Mouse (Mus musculus) testis, adult 2 months (tissue): Measurements from ENCODE around the gene Atg10. TPM values are rescaled to one million over a fixed set of nuclear protein-coding genes. Genes with fewer than 3 reads are reported as not detected.

ENCODE experiments used
- H3K27ac ChIP-seq: fragments of 200-500 bp; 2 replicates; pipeline ENCODE4 v1.5.1; 2012; ENCODE audit warnings: low read depth, low read length; ENCODE audit not compliant: control insufficient read depth, insufficient read depth
- H3K27me3 ChIP-seq: fragments of 200-500 bp; 2 replicates; pipeline ENCODE4 v1.6.1; 2012; ENCODE audit warnings: mild to moderate bottlenecking, low read length, moderate library complexity; ENCODE audit not compliant: control insufficient read depth, insufficient read depth
- H3K36me3 ChIP-seq: fragments of 200-500 bp; 2 replicates; pipeline ENCODE4 v1.6.1; 2012; ENCODE audit warnings: mild to moderate bottlenecking, low read length; ENCODE audit not compliant: control insufficient read depth, insufficient read depth
- H3K4me1 ChIP-seq: fragments of 200-500 bp; 2 replicates; pipeline ENCODE4 v1.6.1; 2012; ENCODE audit warnings: low read length; ENCODE audit not compliant: control insufficient read depth, insufficient read depth
- H3K4me3 ChIP-seq: fragments of 200-500 bp; 2 replicates; pipeline ENCODE4 v1.5.1; 2012; ENCODE audit warnings: low read depth, mild to moderate bottlenecking, low read length, moderate library complexity, mixed read lengths; ENCODE audit not compliant: control insufficient read depth
- CTCF ChIP-seq: fragments of 200-500 bp; IDR thresholded peaks from 2 replicates; pipeline ENCODE4 v1.5.1; 2012; ENCODE audit warnings: low read depth, mild to moderate bottlenecking, inconsistent platforms, low read length, moderate library complexity; ENCODE audit not compliant: control insufficient read depth, insufficient read depth, insufficient replicate concordance
- POLR2A ChIP-seq: fragments of 200-500 bp; IDR thresholded peaks from 2 replicates; pipeline ENCODE4 v1.6.1; 2012; ENCODE audit warnings: low read depth, mild to moderate bottlenecking, inconsistent platforms, low read length, moderate library complexity; ENCODE audit not compliant: control insufficient read depth
- polyA plus RNA-seq: library from polyadenylated mRNA; depleted of rRNA; stranded (reverse); fragments of >200 nt; gene quantifications from 2 replicates; pipeline ENCODE4 v1.2.3, GENCODE M21; 2012

Atg10 gene
- polyA plus RNA-seq, 1 experiment = 1.1 TPM

DNA sequence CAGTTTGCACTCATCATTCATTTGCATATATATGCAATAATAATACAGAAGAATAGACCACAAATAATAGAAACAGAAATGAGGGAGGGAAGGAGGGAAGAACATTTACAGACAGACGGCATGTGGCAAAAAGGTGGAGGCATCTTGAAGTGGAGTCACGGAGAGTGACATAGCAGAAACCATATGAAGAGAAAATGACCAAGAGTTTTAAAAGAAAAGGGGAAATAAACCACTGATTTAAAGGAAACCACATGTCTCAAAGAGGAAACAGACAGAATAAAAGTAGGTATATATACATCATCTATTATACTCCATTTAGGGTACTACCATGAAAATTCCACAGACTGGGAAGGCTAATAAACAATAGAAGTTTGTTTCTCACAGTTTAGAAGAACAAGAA, 239.7 kb downstream of the Atg10 start:
- no peaks in the 10 kb centered on the region for H3K36me3 ChIP-seq
- no peak overlapping the region for H3K27ac ChIP-seq
- H3K4me3 ChIP-seq = no peak overlapping the region
- TF ChIP-seq POLR2A (no peak), CTCF (no peak)
- H3K27me3 ChIP-seq = no peaks in the 10 kb centered on the region
- no peaks in the 10 kb centered on the region for H3K4me1 ChIP-seq

GRCm38 (mm10) chr13:90981798-90982197, 242.0 kb downstream of the Atg10 start:
- H3K27ac ChIP-seq = no peak overlapping the region
- TF ChIP-seq POLR2A (no peak), CTCF (no peak)
- no peaks in the 10 kb centered on the region for H3K4me1 ChIP-seq
- no peak overlapping the region for H3K4me3 ChIP-seq
- H3K36me3 ChIP-seq = no peaks in the 10 kb centered on the region
- no peaks in the 10 kb centered on the region for H3K27me3 ChIP-seq

DNA sequence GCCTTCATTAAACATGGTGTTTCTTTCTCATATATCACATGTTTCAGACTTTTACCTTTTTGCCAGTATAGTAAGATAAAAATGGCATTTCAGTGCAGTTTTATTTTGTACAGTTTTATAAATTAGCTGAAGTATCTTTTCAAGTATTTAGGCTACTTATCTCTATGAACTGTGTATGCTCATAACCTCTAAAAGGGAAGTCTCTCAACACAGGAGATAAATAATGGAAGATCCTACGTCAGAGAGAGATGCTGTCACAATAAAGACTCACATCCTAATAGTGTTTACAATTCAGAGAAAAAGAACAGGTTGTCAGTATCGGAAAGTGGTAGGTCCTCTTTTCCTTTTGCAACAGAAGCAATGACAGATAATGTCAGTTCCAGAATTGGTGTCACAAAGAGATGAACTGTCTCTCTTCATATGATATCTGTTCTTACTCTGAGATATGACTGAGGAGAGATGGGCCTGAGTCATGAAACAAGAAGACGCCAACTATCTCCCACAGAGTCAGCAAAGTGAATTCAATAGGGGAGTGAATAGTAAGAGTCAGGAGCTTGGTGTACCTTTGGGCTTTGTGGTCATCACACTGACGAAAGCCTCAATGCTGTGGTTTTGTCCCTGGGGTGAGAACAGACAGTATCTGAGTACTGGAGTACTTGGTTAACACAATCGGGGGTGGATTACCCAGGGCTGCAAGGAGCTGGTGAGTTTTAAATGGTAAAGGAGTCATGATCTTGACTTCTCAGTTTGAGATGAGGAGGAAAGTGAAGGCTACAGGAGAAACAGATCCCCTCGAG, 242.7 kb downstream of the Atg10 start:
- Histone ChIP-seq H3K4me1 (no peaks in the 10 kb centered on the region), H3K27me3 (no peaks in the 10 kb centered on the region), H3K27ac (no peak overlapping the region), H3K36me3 (no peaks in the 10 kb centered on the region), H3K4me3 (no peak overlapping the region)
- TF ChIP-seq CTCF (no peak), POLR2A (no peak)

GRCm38 (mm10) chr13:90977057-90977456, 246.7 kb downstream of the Atg10 start:
- TF ChIP-seq POLR2A (no peak), CTCF (no peak)
- no peak overlapping the region for H3K4me3 ChIP-seq

GRCm38 (mm10) chr13:90973409-90973808, 250.4 kb downstream of the Atg10 start:
- Histone ChIP-seq H3K4me1 (no peaks in the 10 kb centered on the region), H3K36me3 (no peaks in the 10 kb centered on the region), H3K27ac (no peak overlapping the region), H3K4me3 (no peak overlapping the region), H3K27me3 (no peaks in the 10 kb centered on the region)
- TF ChIP-seq CTCF (no peak), POLR2A (no peak)

More at GRCm38 (mm10) chr13:90977057-90977456, 246.7 kb downstream of the Atg10 start:
- Histone ChIP-seq H3K36me3 (no peaks in the 10 kb centered on the region), H3K27me3 (no peaks in the 10 kb centered on the region), H3K27ac (no peak overlapping the region), H3K4me1 (no peaks in the 10 kb centered on the region)

DNA sequence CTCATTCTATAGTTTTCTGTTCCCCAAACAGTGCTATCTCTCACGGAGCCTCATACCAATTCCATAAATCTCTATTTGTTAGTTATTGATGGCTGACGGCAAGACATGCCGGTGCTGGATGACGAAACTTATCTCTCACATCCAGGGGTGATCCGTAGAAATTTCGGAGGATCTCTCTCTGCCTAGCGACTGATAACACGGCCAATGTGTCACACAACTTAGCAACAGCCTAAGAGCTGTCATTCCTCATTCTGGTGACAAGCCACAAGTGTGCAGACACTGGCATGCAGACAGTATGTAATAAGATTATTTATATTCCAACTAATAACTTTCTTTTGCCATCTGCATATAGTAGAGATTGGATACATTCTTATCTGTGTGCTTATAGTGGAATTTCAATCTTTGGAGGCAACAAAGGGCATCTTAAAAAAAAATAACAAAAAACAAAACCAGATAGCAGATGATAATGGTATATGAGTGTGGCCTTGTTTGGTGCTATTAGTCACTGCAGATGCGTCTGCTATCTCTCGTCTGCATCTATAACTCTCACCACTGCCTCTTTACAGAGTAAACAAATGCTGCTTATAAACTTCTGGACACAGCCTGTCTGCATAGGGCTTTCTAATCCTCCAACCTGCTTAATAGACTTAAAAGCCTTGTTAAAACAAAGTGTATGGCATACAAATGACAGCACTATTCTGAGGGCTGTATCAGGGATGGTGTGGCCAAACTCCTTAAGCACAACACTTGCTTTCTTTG, 253.3 kb downstream of the Atg10 start:
- no peaks in the 10 kb centered on the region for H3K4me1 ChIP-seq
- no peak for TF ChIP-seq CTCF
- TF ChIP-seq POLR2A = no peak
- H3K27ac ChIP-seq = no peak overlapping the region
- H3K27me3 ChIP-seq = no peaks in the 10 kb centered on the region
- no peaks in the 10 kb centered on the region for H3K36me3 ChIP-seq
- H3K4me3 ChIP-seq = no peak overlapping the region

DNA sequence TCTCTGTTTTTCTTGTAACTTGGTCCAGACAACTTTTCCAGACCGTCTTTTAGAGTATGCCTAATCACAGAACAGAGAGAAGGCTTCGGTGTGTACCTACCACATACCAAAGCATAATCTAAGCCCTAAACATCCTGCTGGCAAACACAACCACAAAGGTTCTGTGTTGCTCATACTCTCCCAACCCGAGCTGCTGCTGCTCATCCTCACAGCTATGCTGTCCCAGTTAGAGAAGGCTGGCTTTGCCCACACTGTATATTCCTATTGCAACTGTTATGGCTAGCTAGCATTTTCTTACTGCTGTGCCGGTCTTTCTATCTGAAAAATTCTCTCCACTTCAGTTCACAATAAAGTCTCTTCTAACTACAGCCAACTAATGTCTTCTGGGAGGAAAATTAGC, 254.8 kb downstream of the Atg10 start:
- Histone ChIP-seq H3K27ac (no peak overlapping the region), H3K36me3 (no peaks in the 10 kb centered on the region), H3K4me1 (no peaks in the 10 kb centered on the region), H3K4me3 (no peak overlapping the region), H3K27me3 (no peaks in the 10 kb centered on the region)
- TF ChIP-seq CTCF (no peak), POLR2A (no peak)
